Mouse (Mus musculus) erythroblast, adult 5-6 weeks (primary cell): ENCODE data around the gene Mapre3. TPM values are rescaled to one million over a fixed set of nuclear protein-coding genes. Genes with fewer than 3 reads are reported as not detected.
"Not testable (repeated sequence)": the region's sequence is repeated elsewhere in the genome, so short reads cannot be mapped to it uniquely, and the experiment has no call there.

Experiments
- ATAC-seq: replicated peaks from 2 replicates; pipeline ENCODE4 v1.8.0; 2016; ENCODE audit warnings: moderate number of reproducible peaks, mild to moderate bottlenecking, moderate TSS enrichment, inconsistent platforms; ENCODE audit not compliant: poor library complexity, low FRiP score, severe bottlenecking
- total RNA-seq, 2 experiments: library from RNA; stranded (forward) in 1 of 2; stranded (reverse) in 1 of 2; fragments of 150-400 nt in 1 of 2; fragments of 200-764, 138-1000 nt in 1 of 2; gene quantifications; 2 replicates each; pipeline versions ENCODE4 v1.2.3 to v1.2.4; 2015 to 2017; ENCODE audit warnings: low replicate concordance in 2 of 2

The Mapre3 gene
- total RNA-seq, 2 experiments from 2014 or later: 0.51 TPM; not detected in 1

- ATAC-seq: no peak
These were observed 59.9 kb downstream of the Mapre3 start for GRCm38 (mm10) chr5:30874365-30874764.

GRCm38 (mm10) chr5:30878616-30879015 lies 64.2 kb downstream of the Mapre3 start:
- no peak for ATAC-seq

- no peak for ATAC-seq
These were observed 65.0 kb downstream of the Mapre3 start for GRCm38 (mm10) chr5:30879347-30879943.

GRCm38 (mm10) chr5:30881839-30882238 lies 67.4 kb downstream of the Mapre3 start:
- not testable (repeated sequence) for ATAC-seq

- no peak for ATAC-seq
These were observed 71.8 kb downstream of the Mapre3 start for GRCm38 (mm10) chr5:30886209-30886608.

- no peak for ATAC-seq
These were observed 72.3 kb downstream of the Mapre3 start for GRCm38 (mm10) chr5:30886731-30887130.

- peak; percentile 53 for ATAC-seq
These were observed 72.9 kb downstream of the Mapre3 start for GRCm38 (mm10) chr5:30887331-30887761.

- peak; percentile 72 for ATAC-seq
These were observed 73.5 kb downstream of the Mapre3 start for GRCm38 (mm10) chr5:30887858-30888336.

- peak; percentile 50 for ATAC-seq
These were observed 74.1 kb downstream of the Mapre3 start, which contains the start of gene Agbl5 for GRCm38 (mm10) chr5:30888337-30889087. Gene Agbl5, plus strand, starts transcription at chr5:30888694.

- ATAC-seq: no peak
These were observed 74.8 kb downstream of the Mapre3 start for GRCm38 (mm10) chr5:30889088-30889754.

- ATAC-seq: no peak
These were observed 75.9 kb downstream of the Mapre3 start for GRCm38 (mm10) chr5:30890375-30890774.

- no peak for ATAC-seq
These were observed 87.4 kb downstream of the Mapre3 start for GRCm38 (mm10) chr5:30901860-30902259.

GRCm38 (mm10) chr5:30907413-30908059 lies 93.1 kb downstream of the Mapre3 start, which contains the start of gene Ost4:
Gene Ost4, minus strand, starts transcription at chr5:30907788.
- ATAC-seq: peak; percentile 92

GRCm38 (mm10) chr5:30908426-30909299 lies 94.2 kb downstream of the Mapre3 start:
- ATAC-seq: no peak

- no peak for ATAC-seq
These were observed 94.8 kb downstream of the Mapre3 start for GRCm38 (mm10) chr5:30909300-30909659.

- ATAC-seq: no peak
These were observed 95.4 kb downstream of the Mapre3 start for GRCm38 (mm10) chr5:30909863-30910262.

GRCm38 (mm10) chr5:30910481-30910880 lies 96.0 kb downstream of the Mapre3 start:
- ATAC-seq: no peak

- ATAC-seq: no peak
These were observed 97.7 kb downstream of the Mapre3 start for GRCm38 (mm10) chr5:30912156-30912555.
